Mouse (Mus musculus) heart, embryonic 14.5 days (tissue): ENCODE measurements around the gene 4932411N23Rik. TPM values are rescaled to one million over a fixed set of nuclear protein-coding genes. Genes with fewer than 3 reads are reported as not detected.
"Not testable (repeated sequence)": the region's sequence is repeated elsewhere in the genome, so short reads cannot be mapped to it uniquely, and the experiment has no call there.

ENCODE experiments used
- ATAC-seq: fragments of 200-750 bp; cut with Nextera tagmentation; 2 replicates; pipeline ENCODE4 v1.8.0; 2017; ENCODE audit warnings: low read depth, moderate TSS enrichment; ENCODE audit not compliant: insufficient number of reproducible peaks, insufficient read depth, low FRiP score
- H3K27ac ChIP-seq, 2 experiments: fragments of 200-500 bp in 1 of 2; fragments of 300-500 bp in 1 of 2; sonication (generic) in 1 of 2; replicated peaks in 1 of 2; 2 replicates each; pipeline ENCODE4 v1.5.1; 2012 to 2014; ENCODE audit warnings: low read depth in 2 of 2, low read length in 2 of 2, control low read depth in 1 of 2, mild to moderate bottlenecking in 1 of 2, mixed read lengths in 1 of 2; ENCODE audit not compliant: control insufficient read depth in 1 of 2, insufficient read depth in 1 of 2
- H3K27me3 ChIP-seq: fragments of 300-500 bp; sonication (generic); 2 replicates; pipeline ENCODE4 v1.6.1; 2014; ENCODE audit warnings: mild to moderate bottlenecking, low read length, control low read depth; ENCODE audit not compliant: control insufficient read depth, insufficient read depth
- H3K36me3 ChIP-seq: fragments of 300-500 bp; sonication (generic); 2 replicates; pipeline ENCODE4 v1.6.1; 2014; ENCODE audit warnings: mild to moderate bottlenecking, control low read depth, low read length, mixed read lengths; ENCODE audit not compliant: control insufficient read depth, insufficient read depth
- H3K4me1 ChIP-seq, 2 experiments: fragments of 200-500 bp in 1 of 2; fragments of 300-500 bp in 1 of 2; sonication (generic) in 1 of 2; 2 replicates each; pipeline ENCODE4 v1.6.1; 2012 to 2014; ENCODE audit warnings: low read length in 2 of 2, control low read depth in 1 of 2, mixed read lengths in 1 of 2; ENCODE audit not compliant: control insufficient read depth in 2 of 2, insufficient read depth in 2 of 2
- H3K4me2 ChIP-seq: fragments of 300-500 bp; sonication (generic); 2 replicates; pipeline ENCODE4 v1.6.1; 2014; ENCODE audit warnings: mild to moderate bottlenecking, low read length
- H3K4me3 ChIP-seq, 2 experiments: fragments of 200-500 bp in 1 of 2; fragments of 300-500 bp in 1 of 2; sonication (generic) in 1 of 2; 2 replicates each; pipeline ENCODE4 v1.5.1; 2012 to 2014; ENCODE audit warnings: low read length in 2 of 2, mild to moderate bottlenecking in 2 of 2, control low read depth in 1 of 2, low read depth in 1 of 2, moderate library complexity in 1 of 2; ENCODE audit not compliant: control insufficient read depth in 1 of 2, insufficient read depth in 1 of 2
- H3K9ac ChIP-seq: fragments of 300-500 bp; sonication (generic); 2 replicates; pipeline ENCODE4 v1.6.1; 2014; ENCODE audit warnings: mild to moderate bottlenecking, low read length
- H3K9me3 ChIP-seq: fragments of 300-500 bp; sonication (generic); 2 replicates; pipeline ENCODE4 v1.6.1; 2016; ENCODE audit warnings: low read length, control low read depth; ENCODE audit not compliant: control insufficient read depth
- WGBS: fragments of 180-500 bp; shearing (Covaris S2); extraction: QIAGEN DNeasy Blood & Tissue Kit; methylation state at CpG from one replicate; pipeline ENCODE4 v1.1.7; 2014; 5-methylcytosine and 5-hydroxymethylcytosine counted together
- polyA plus RNA-seq: library from polyadenylated mRNA; unstranded; fragments of >200 nt; fragmentation: Nextera tagmentation; extraction: Ambion mirVana; gene quantifications from 2 replicates; pipeline ENCODE4 v1.2.1, GENCODE M21; 2014

The 4932411N23Rik gene
- polyA plus RNA-seq: not detected in 2 replicates

GRCm38 (mm10) chrX:126815768-126816167, at the start of gene 4932411N23Rik:
Gene 4932411N23Rik (minus strand): TSS chrX:126815868.
- no peak for ATAC-seq
- no peaks in the 10 kb centered on the region for H3K36me3 ChIP-seq

DNA sequence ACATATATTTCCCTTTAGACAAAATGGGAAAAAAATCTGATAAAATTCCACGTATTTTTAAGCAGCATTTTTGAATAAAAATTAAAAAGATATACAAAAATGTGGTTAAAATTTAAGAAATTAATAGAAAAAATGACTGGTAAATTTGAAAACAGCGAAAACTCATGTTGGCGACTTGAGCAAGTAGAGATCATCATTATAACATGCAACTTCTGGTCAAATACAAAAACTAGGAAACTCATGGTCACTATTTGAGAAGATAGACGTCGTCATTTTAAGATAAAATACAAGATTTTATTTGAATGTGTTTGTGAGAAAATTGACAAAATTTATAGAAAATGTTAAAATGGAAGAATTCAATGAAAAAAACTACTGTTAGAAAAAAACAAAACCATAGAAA, 35.8 kb downstream of the 4932411N23Rik start:
- no peaks in the 10 kb centered on the region for H3K27me3 ChIP-seq

More at GRCm38 (mm10) chrX:126815768-126816167, at the start of gene 4932411N23Rik:
- Histone ChIP-seq H3K9ac (no peak within 1 kb of the TSS), H3K4me1 (no peaks in the 10 kb centered on the region), H3K9me3 (no peaks in the 10 kb centered on the region), H3K27ac (no peak within 1 kb of the TSS), H3K4me2 (no peak within 1 kb of the TSS), H3K27me3 (no peaks in the 10 kb centered on the region), H3K4me3 (no peak within 1 kb of the TSS)

GRCm38 (mm10) chrX:126777643-126778042, 38.0 kb downstream of the 4932411N23Rik start:
- not testable (repeated sequence) for H3K9ac ChIP-seq, H3K9me3 ChIP-seq, H3K27ac ChIP-seq, H3K4me1 ChIP-seq, H3K4me3 ChIP-seq, H3K36me3 ChIP-seq, H3K4me2 ChIP-seq, H3K27me3 ChIP-seq, ATAC-seq
- WGBS: 70% methylated on average over 5 of the region's 6 CpGs

More for the DNA sequence above, 35.8 kb downstream of the 4932411N23Rik start:
- Histone ChIP-seq H3K4me2 (no peak overlapping the region), H3K9ac (no peak overlapping the region), H3K9me3 (no peaks in the 10 kb centered on the region), H3K27ac (no peak overlapping the region), H3K4me1 (no peaks in the 10 kb centered on the region), H3K36me3 (no peaks in the 10 kb centered on the region), H3K4me3 (no peak overlapping the region)
- no peak for ATAC-seq
- WGBS: 74% methylated on average over 5 of the region's 5 CpGs

GRCm38 (mm10) chrX:126774846-126775245, 40.8 kb downstream of the 4932411N23Rik start:
- not testable (repeated sequence) for H3K36me3 ChIP-seq, H3K27ac ChIP-seq, H3K4me1 ChIP-seq, H3K4me3 ChIP-seq, H3K9me3 ChIP-seq, ATAC-seq, H3K27me3 ChIP-seq, H3K4me2 ChIP-seq, H3K9ac ChIP-seq
- 73% methylated on average over 5 of the region's 5 CpGs for WGBS

GRCm38 (mm10) chrX:126773511-126773910, 42.2 kb downstream of the 4932411N23Rik start:
- H3K9me3 ChIP-seq, H3K4me1 ChIP-seq, H3K36me3 ChIP-seq, H3K9ac ChIP-seq, H3K27me3 ChIP-seq, ATAC-seq, H3K4me3 ChIP-seq, H3K27ac ChIP-seq, H3K4me2 ChIP-seq: not testable (repeated sequence)
- 70% methylated on average over 4 of the region's 6 CpGs for WGBS

Other genes starting within 250 kb of the 4932411N23Rik start
- not detected in 2 replicates for gene Gm382, start 224.1 kb upstream of the 4932411N23Rik start, polyA plus RNA-seq